Mouse (Mus musculus) kidney, embryonic 14.5 days (tissue): Measurements from ENCODE around the gene Phldb3. TPM values are rescaled to one million over a fixed set of nuclear protein-coding genes. Genes with fewer than 3 reads are reported as not detected.

ENCODE experiments used
- ATAC-seq: fragments of 200-750 bp; cut with Nextera tagmentation; 2 replicates; pipeline ENCODE4 v1.8.0; 2017; ENCODE audit warnings: moderate number of reproducible peaks, mild to moderate bottlenecking, moderate TSS enrichment, moderate library complexity; ENCODE audit not compliant: low FRiP score, low TSS enrichment
- H3K27ac ChIP-seq: fragments of 300-500 bp; sonication (generic); 2 replicates; pipeline ENCODE4 v1.5.1; 2014; ENCODE audit warnings: low read depth, mild to moderate bottlenecking, low read length, moderate library complexity, mixed read lengths
- H3K27me3 ChIP-seq: fragments of 300-500 bp; sonication (generic); 2 replicates; pipeline ENCODE4 v1.6.1; 2014; ENCODE audit warnings: mild to moderate bottlenecking, low read length; ENCODE audit not compliant: control insufficient read depth, insufficient read depth
- H3K36me3 ChIP-seq: fragments of 300-500 bp; sonication (generic); 2 replicates; pipeline ENCODE4 v1.6.1; 2014; ENCODE audit warnings: low read length, mixed read lengths; ENCODE audit not compliant: control insufficient read depth, insufficient read depth
- H3K4me1 ChIP-seq: fragments of 300-500 bp; sonication (generic); 2 replicates; pipeline ENCODE4 v1.6.1; 2014; ENCODE audit warnings: low read length, mixed read lengths; ENCODE audit not compliant: control insufficient read depth, insufficient read depth
- H3K4me2 ChIP-seq: fragments of 300-500 bp; sonication (generic); replicated peaks from 2 replicates; pipeline ENCODE4 v1.6.1; 2014; ENCODE audit warnings: low read depth, mild to moderate bottlenecking, low read length
- H3K4me3 ChIP-seq: fragments of 300-500 bp; sonication (generic); 2 replicates; pipeline ENCODE4 v1.5.1; 2014; ENCODE audit warnings: mild to moderate bottlenecking, low read length
- H3K9ac ChIP-seq: fragments of 300-500 bp; sonication (generic); 2 replicates; pipeline ENCODE4 v1.6.1; 2014; ENCODE audit warnings: low read depth, mild to moderate bottlenecking, low read length, moderate library complexity
- H3K9me3 ChIP-seq: fragments of 300-500 bp; sonication (generic); 2 replicates; pipeline ENCODE4 v1.6.1; 2016; ENCODE audit warnings: low read length; ENCODE audit not compliant: control insufficient read depth
- WGBS: fragments of 180-500 bp; shearing (Covaris S2); extraction: QIAGEN DNeasy Blood & Tissue Kit; methylation state at CpG from one replicate; pipeline ENCODE4 v1.1.7; 2014; 5-methylcytosine and 5-hydroxymethylcytosine counted together
- polyA plus RNA-seq: library from polyadenylated mRNA; unstranded; fragments of >200 nt; fragmentation: Nextera tagmentation; extraction: Ambion mirVana; gene quantifications from 2 replicates; pipeline ENCODE4 v1.2.1, GENCODE M21; 2014

Gene Phldb3
- polyA plus RNA-seq, 1 experiment from 2014 or later: 0.32 TPM

GRCm38 (mm10) chr7:24592163-24592562 is 18.4 kb upstream of the Phldb3 start:
- peak; percentile 51; the same call in 1 of the 2 replicates for ATAC-seq
- WGBS: 50% methylated on average over 4 of the region's 4 CpGs
- no peak overlapping the region for H3K9ac ChIP-seq

GRCm38 (mm10) chr7:24592781-24593180 is 17.8 kb upstream of the Phldb3 start:
- 76% methylated on average over 6 of the region's 6 CpGs for WGBS
- Histone ChIP-seq H3K4me2 (no peak overlapping the region), H3K36me3 (0 out of 2 replicates have a peak, but pooled peaks cover 3% of the 10 kb centered on the region), H3K9ac (no peak overlapping the region), H3K27ac (no peak overlapping the region), H3K4me3 (no peak overlapping the region), H3K27me3 (no peaks in the 10 kb centered on the region), H3K4me1 (peaks cover 31% of the 10 kb centered on the region), H3K9me3 (no peaks in the 10 kb centered on the region)
- ATAC-seq: no peak

More at GRCm38 (mm10) chr7:24592163-24592562, 18.4 kb upstream of the Phldb3 start:
- no peak overlapping the region for H3K4me3 ChIP-seq
- H3K27me3 ChIP-seq: no peaks in the 10 kb centered on the region
- no peak overlapping the region for H3K27ac ChIP-seq
- peaks cover 33% of the 10 kb centered on the region for H3K4me1 ChIP-seq
- H3K36me3 ChIP-seq: 0 out of 2 replicates have a peak, but pooled peaks cover 3% of the 10 kb centered on the region
- no peak overlapping the region for H3K4me2 ChIP-seq
- H3K9me3 ChIP-seq: no peaks in the 10 kb centered on the region

GRCm38 (mm10) chr7:24593621-24594308 is 16.8 kb upstream of the Phldb3 start:
- WGBS: 2% methylated on average over 39 of the region's 39 CpGs
- ATAC-seq: peak; percentile 89
- Histone ChIP-seq H3K4me3 (peak overlapping the region; percentile 60), H3K9me3 (no peaks in the 10 kb centered on the region), H3K4me2 (peak overlapping the region; percentile 69), H3K27me3 (no peaks in the 10 kb centered on the region), H3K9ac (peak overlapping the region; percentile 65), H3K27ac (no peak overlapping the region), H3K4me1 (peaks cover 29% of the 10 kb centered on the region), H3K36me3 (0 out of 2 replicates have a peak, but pooled peaks cover 3% of the 10 kb centered on the region)

- 0 out of 2 replicates have a peak, but pooled peaks cover 3% of the 10 kb centered on the region for H3K36me3 ChIP-seq
- H3K27ac ChIP-seq: no peak overlapping the region
- no peaks in the 10 kb centered on the region for H3K27me3 ChIP-seq
- no peaks in the 10 kb centered on the region for H3K9me3 ChIP-seq
- H3K9ac ChIP-seq: peak overlapping the region; percentile 65
- H3K4me1 ChIP-seq: peaks cover 29% of the 10 kb centered on the region
- 5% methylated on average over 13 of the region's 13 CpGs for WGBS
- peak overlapping the region; percentile 60 for H3K4me3 ChIP-seq
- ATAC-seq: peak; percentile 3; the same call in 1 of the 2 replicates
- peak overlapping the region; percentile 69 for H3K4me2 ChIP-seq
These were observed 16.2 kb upstream of the Phldb3 start for GRCm38 (mm10) chr7:24594309-24594803.

GRCm38 (mm10) chr7:24595464-24595863 is 15.1 kb upstream of the Phldb3 start:
- H3K4me3 ChIP-seq: 0 out of 2 replicates have a peak overlapping the region, but pooled peaks have one; percentile 60
- no peaks in the 10 kb centered on the region for H3K27me3 ChIP-seq
- 0 out of 2 replicates have a peak, but pooled peaks cover 3% of the 10 kb centered on the region for H3K36me3 ChIP-seq
- no peak overlapping the region for H3K9ac ChIP-seq
- H3K4me2 ChIP-seq: no peak overlapping the region
- WGBS: 74% methylated on average over 2 of the region's 2 CpGs
- no peak for ATAC-seq
- H3K27ac ChIP-seq: no peak overlapping the region
- peaks cover 29% of the 10 kb centered on the region for H3K4me1 ChIP-seq
- H3K9me3 ChIP-seq: no peaks in the 10 kb centered on the region

GRCm38 (mm10) chr7:24598121-24598520 is 12.4 kb upstream of the Phldb3 start:
- no peak for ATAC-seq
- Histone ChIP-seq H3K4me1 (peaks cover 16% of the 10 kb centered on the region; the same call in 1 of the 2 replicates), H3K4me3 (no peak overlapping the region), H3K9ac (no peak overlapping the region), H3K36me3 (0 out of 2 replicates have a peak, but pooled peaks cover 3% of the 10 kb centered on the region), H3K4me2 (no peak overlapping the region), H3K27ac (no peak overlapping the region), H3K27me3 (no peaks in the 10 kb centered on the region), H3K9me3 (no peaks in the 10 kb centered on the region)
- WGBS: 76% methylated on average over 4 of the region's 4 CpGs

GRCm38 (mm10) chr7:24599211-24600067 is 11.1 kb upstream of the Phldb3 start:
- no peaks in the 10 kb centered on the region for H3K9me3 ChIP-seq
- no peak overlapping the region for H3K4me2 ChIP-seq
- no peak overlapping the region for H3K4me3 ChIP-seq
- no peak overlapping the region for H3K9ac ChIP-seq
- no peak overlapping the region for H3K27ac ChIP-seq
- 76% methylated on average over 15 of the region's 15 CpGs for WGBS
- H3K27me3 ChIP-seq: no peaks in the 10 kb centered on the region
- no peak for ATAC-seq
- H3K36me3 ChIP-seq: 0 out of 2 replicates have a peak, but pooled peaks cover 3% of the 10 kb centered on the region
- H3K4me1 ChIP-seq: 0 out of 2 replicates have a peak, but pooled peaks cover 8% of the 10 kb centered on the region

GRCm38 (mm10) chr7:24600941-24601597 is 9.5 kb upstream of the Phldb3 start:
- Histone ChIP-seq H3K27ac (no peak overlapping the region), H3K4me2 (no peak overlapping the region), H3K27me3 (no peaks in the 10 kb centered on the region), H3K9ac (no peak overlapping the region), H3K36me3 (no peaks in the 10 kb centered on the region), H3K9me3 (no peaks in the 10 kb centered on the region), H3K4me3 (no peak overlapping the region), H3K4me1 (no peaks in the 10 kb centered on the region)
- WGBS: 5% methylated on average over 13 of the region's 13 CpGs
- ATAC-seq: peak; percentile 85
